Mouse (Mus musculus) embryonic facial prominence, embryonic 10.5 days (tissue): ENCODE results near the gene Gm27029. TPM values are rescaled to one million over a fixed set of nuclear protein-coding genes. Genes with fewer than 3 reads are reported as not detected.
"Not testable (repeated sequence)": the region's sequence is repeated elsewhere in the genome, so short reads cannot be mapped to it uniquely, and the experiment has no call there.

Source experiments
- DNase-seq: peaks from one replicate; pipeline ENCODE4 v3.0.0-alpha.2; 2017; ENCODE audit warnings: low spot score
- H3K27ac ChIP-seq: fragments of 300-500 bp; sonication (generic); replicated peaks from 2 replicates; pipeline ENCODE4 v1.5.1; 2016; ENCODE audit warnings: mild to moderate bottlenecking
- H3K27me3 ChIP-seq: fragments of 300-500 bp; sonication (generic); replicated peaks from 2 replicates; pipeline ENCODE4 v1.6.1; 2016; ENCODE audit warnings: low read depth, mild to moderate bottlenecking; ENCODE audit not compliant: poor library complexity, severe bottlenecking
- H3K36me3 ChIP-seq: fragments of 300-500 bp; sonication (generic); replicated peaks from 2 replicates; pipeline ENCODE4 v1.6.1; 2016; ENCODE audit warnings: mild to moderate bottlenecking, moderate library complexity
- H3K4me1 ChIP-seq: fragments of 300-500 bp; sonication (generic); 2 replicates; pipeline ENCODE4 v1.6.1; 2016
- H3K4me3 ChIP-seq: fragments of 300-500 bp; sonication (generic); 2 replicates; pipeline ENCODE4 v1.5.1; 2016; ENCODE audit warnings: mild to moderate bottlenecking, moderate library complexity
- H3K9me3 ChIP-seq: fragments of 300-500 bp; sonication (generic); 2 replicates; pipeline ENCODE4 v1.6.1; 2016; ENCODE audit warnings: mild to moderate bottlenecking
- WGBS: fragments of 180-500 bp; shearing (Covaris S2); methylation state at CpG from one replicate; pipeline ENCODE4 v1.1.7; 2016; 5-methylcytosine and 5-hydroxymethylcytosine counted together
- polyA plus RNA-seq: library from polyadenylated mRNA; unstranded; fragments of >200 nt; fragmentation: Nextera tagmentation; extraction: Ambion mirVana; gene quantifications from 2 replicates; pipeline ENCODE4 v1.2.1, GENCODE M21; 2016

The Gm27029 gene
- polyA plus RNA-seq, 1 experiment from 2014 or later = 13.1 TPM

DNA sequence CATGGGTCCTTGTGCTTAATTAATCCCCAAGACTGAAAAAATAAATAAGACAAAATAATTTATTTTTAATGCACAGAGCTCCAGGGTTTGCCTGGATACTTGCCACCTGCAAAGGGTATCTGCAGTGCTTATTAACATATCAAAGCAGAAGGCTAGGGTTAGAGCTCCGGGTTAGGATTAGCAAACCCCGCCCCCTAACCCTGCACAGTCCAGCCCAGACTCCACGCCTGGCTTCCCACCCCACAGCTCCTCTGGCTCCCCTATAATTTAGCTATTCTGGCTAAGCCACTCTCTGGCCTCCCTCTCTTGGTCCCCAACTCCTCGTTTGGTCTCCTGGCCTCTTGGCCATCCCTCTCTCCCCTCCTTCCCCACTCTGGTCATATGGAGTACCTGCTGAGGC lies 42.8 kb downstream of the Gm27029 start:
- no peak for DNase-seq
- 0 out of 2 replicates have a peak, but pooled peaks cover 3% of the 10 kb centered on the region for H3K4me1 ChIP-seq
- no peaks in the 10 kb centered on the region for H3K9me3 ChIP-seq
- H3K36me3 ChIP-seq = no peaks in the 10 kb centered on the region
- H3K27ac ChIP-seq = no peak overlapping the region
- no peaks in the 10 kb centered on the region for H3K27me3 ChIP-seq
- 17% methylated on average over 4 of the region's 4 CpGs for WGBS
- no peak overlapping the region for H3K4me3 ChIP-seq

DNA sequence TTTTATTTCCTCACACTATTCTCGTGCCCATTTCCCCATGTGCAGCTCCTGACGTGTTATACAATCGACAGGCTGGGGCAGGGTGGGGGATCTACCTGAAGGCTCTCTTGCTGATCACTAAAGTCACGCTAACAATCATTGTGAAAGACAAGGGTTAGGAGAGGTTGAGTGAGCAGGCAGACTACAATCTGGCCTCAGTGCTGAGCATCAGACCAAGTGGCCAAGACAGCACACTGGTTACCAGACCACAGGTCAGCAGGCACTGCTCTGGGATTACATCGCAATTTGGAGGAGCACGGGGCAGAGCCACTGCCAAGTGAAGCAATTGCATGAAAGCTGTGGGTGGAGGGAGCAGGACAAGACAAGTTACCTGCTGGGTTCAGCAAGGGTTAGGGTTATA lies 45.7 kb downstream of the Gm27029 start:
- no peaks in the 10 kb centered on the region for H3K36me3 ChIP-seq
- H3K9me3 ChIP-seq = no peaks in the 10 kb centered on the region
- WGBS = 81% methylated on average over 6 of the region's 6 CpGs
- H3K27ac ChIP-seq = no peak overlapping the region
- H3K4me3 ChIP-seq = no peak overlapping the region
- DNase-seq = no peak
- H3K27me3 ChIP-seq = no peaks in the 10 kb centered on the region
- 0 out of 2 replicates have a peak, but pooled peaks cover 3% of the 10 kb centered on the region for H3K4me1 ChIP-seq

DNA sequence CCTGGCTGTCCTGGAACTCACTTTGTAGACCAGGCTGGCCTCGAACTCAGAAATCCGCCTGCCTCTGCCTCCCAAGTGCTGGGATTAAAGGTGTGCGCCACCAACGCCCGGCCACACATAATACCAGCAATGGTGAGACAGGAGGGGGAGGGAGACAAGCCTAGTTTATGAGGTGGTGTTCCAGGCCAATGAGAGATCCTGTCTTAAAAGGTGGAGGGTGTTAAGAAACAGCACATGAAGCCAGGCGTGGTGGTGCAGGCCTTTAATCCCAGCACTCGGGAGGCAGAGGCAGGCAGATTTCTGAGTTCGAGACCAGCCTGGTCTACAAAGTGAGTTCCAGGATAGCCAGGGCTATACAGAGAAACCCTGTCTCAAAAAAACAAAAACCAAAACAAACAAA lies 46.4 kb downstream of the Gm27029 start:
- not testable (repeated sequence) for H3K27ac ChIP-seq, DNase-seq, H3K9me3 ChIP-seq, H3K36me3 ChIP-seq, H3K27me3 ChIP-seq, H3K4me3 ChIP-seq, H3K4me1 ChIP-seq
- WGBS = 93% methylated on average over 8 of the region's 8 CpGs

DNA sequence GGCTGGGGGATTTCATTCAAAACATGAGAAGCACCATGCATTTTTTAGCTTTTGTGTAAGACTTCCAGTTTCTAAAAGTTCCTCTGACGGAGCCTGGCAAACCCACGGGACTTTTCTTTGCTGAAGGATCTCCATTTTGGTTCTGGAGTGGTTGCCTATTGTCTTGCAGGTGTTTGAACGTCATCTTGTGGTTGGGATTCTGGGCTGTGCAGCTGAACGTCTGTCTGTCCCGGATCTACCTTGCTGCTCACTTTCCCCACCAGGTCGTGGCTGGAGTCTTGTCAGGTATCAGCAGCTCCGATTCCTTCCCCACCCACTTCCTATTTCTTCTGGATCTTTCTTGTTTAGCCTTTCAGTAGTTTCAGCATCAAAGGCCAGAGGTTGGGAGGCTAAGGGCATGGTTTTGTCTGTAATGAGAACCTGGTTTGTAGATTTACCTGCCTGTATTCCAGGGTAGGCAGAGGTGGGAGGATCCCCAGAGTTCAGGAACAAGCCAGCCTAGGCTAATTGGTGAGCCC lies 50.1 kb downstream of the Gm27029 start:
- Histone ChIP-seq H3K4me1 (no peaks in the 10 kb centered on the region), H3K27ac (no peak overlapping the region), H3K27me3 (no peaks in the 10 kb centered on the region), H3K36me3 (no peaks in the 10 kb centered on the region), H3K9me3 (no peaks in the 10 kb centered on the region), H3K4me3 (no peak overlapping the region)
- WGBS = 76% methylated on average over 7 of the region's 7 CpGs
- DNase-seq = no peak

DNA sequence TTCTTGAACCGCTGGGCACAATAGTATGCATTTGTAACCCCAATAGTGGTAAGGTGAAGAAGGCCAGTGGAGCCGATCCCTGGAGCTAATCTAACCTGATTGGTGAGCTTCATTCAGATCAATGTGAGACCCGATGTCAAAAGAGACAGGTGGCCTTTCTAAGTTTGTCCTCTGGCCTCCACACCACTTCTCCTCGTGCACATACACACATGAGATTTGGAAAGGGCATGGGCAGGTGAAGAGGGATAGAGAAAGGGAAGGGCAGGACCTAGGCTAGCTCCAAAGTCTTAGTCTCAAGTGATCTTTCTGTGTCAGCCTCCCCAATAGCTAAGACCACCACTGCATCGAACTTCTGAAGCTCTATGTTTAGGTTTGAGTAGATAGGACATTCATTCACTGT lies 54.5 kb downstream of the Gm27029 start:
- no peaks in the 10 kb centered on the region for H3K27me3 ChIP-seq
- no peaks in the 10 kb centered on the region for H3K4me1 ChIP-seq
- 78% methylated on average over 5 of the region's 5 CpGs for WGBS
- H3K9me3 ChIP-seq = no peaks in the 10 kb centered on the region
- no peaks in the 10 kb centered on the region for H3K36me3 ChIP-seq
- no peak for DNase-seq
- H3K27ac ChIP-seq = no peak overlapping the region
- H3K4me3 ChIP-seq = no peak overlapping the region

DNA sequence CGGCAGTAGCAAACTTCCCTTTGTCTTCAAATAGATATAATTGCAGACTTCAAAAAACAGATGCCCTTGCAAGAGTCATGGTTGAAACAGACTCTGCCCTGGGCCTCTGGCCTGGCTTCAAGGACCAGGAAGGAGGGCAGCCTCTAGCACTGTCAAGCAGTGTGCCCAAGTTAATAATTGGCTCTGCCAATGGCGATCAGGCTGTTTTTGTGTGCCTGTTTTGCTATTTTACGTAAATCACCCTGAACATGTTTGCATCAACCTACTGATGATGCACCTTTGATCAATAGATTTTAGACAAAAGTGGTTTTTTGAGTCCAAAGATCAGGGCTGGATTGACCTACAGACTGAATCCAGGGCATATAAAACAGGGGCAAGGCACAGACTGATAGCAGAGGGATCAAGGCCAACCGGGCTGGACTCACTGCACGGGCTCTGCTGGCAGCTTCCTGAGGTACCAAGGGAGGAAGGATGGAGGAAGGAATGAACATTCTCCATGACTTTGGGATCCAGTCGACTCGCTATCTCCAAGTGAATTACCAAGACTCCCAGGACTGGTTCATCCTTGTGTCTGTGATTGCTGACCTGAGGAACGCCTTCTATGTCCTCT lies 57.2 kb downstream of the Gm27029 start, which contains the start of gene G6pc:
TSS of gene G6pc (plus strand) at position 236 of the 610 bp plus-strand sequence.
- H3K4me1 ChIP-seq = no peaks in the 10 kb centered on the region
- H3K4me3 ChIP-seq = no peak within 1 kb of the TSS
- no peak for DNase-seq
- 87% methylated on average over 8 of the region's 8 CpGs for WGBS
- no peak within 1 kb of the TSS for H3K27ac ChIP-seq
- no peaks in the 10 kb centered on the region for H3K36me3 ChIP-seq
- no peaks in the 10 kb centered on the region for H3K27me3 ChIP-seq
- no peaks in the 10 kb centered on the region for H3K9me3 ChIP-seq

DNA sequence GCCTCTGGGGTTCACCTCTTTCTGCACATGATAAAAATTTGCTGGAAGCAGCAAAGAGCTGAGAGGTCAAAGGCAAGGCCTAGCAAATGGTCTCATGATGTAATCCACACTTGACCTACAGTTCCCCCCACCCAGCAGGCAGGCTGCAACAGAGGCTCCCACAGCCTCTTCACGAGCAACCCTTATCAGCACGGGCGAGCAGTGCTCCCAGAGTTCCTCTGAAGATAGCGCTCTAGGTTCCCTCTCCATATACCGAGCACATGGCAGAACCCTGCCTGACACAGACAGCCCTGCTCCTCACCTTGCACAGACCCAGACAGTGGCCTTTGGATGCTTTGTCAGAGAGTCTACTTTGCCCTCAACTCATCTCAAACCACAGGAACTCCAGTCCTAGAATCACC lies 60.1 kb downstream of the Gm27029 start:
- 86% methylated on average over 5 of the region's 5 CpGs for WGBS
- no peak for DNase-seq
- no peak overlapping the region for H3K4me3 ChIP-seq
- no peaks in the 10 kb centered on the region; the same call in 1 of the 2 replicates for H3K27me3 ChIP-seq
- no peaks in the 10 kb centered on the region for H3K9me3 ChIP-seq
- H3K27ac ChIP-seq = no peak overlapping the region
- no peaks in the 10 kb centered on the region for H3K36me3 ChIP-seq
- H3K4me1 ChIP-seq = peaks cover 12% of the 10 kb centered on the region; the same call in 1 of the 2 replicates

DNA sequence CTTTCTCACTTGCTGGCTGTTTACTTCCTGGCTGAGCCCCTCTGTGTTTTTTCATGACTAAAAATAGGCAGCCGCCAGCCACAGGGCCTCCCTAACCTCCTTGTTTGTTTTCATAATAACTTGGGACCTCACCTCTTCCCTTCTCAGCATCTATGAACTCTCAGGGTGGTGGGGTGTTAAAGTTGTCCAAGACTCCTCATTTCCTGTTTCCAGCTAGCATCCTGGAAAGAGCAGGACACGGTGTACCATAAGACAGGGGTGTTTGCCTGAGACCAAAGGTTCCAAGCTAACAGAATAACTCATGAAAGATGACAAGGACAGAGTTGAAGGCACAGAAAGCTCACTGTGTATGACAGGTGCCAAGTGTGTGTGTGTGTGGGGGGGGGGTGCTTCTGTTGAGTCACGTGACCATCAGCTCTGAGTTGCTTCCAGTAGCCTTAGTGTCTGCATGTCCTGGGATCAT lies 63.9 kb downstream of the Gm27029 start:
- DNase-seq = no peak
- peaks cover 12% of the 10 kb centered on the region; the same call in 1 of the 2 replicates for H3K4me1 ChIP-seq
- H3K27ac ChIP-seq = no peak overlapping the region
- WGBS = 47% methylated on average over 3 of the region's 3 CpGs
- no peaks in the 10 kb centered on the region for H3K36me3 ChIP-seq
- H3K4me3 ChIP-seq = no peak overlapping the region
- H3K27me3 ChIP-seq = no peaks in the 10 kb centered on the region; the same call in 1 of the 2 replicates
- no peaks in the 10 kb centered on the region for H3K9me3 ChIP-seq

DNA sequence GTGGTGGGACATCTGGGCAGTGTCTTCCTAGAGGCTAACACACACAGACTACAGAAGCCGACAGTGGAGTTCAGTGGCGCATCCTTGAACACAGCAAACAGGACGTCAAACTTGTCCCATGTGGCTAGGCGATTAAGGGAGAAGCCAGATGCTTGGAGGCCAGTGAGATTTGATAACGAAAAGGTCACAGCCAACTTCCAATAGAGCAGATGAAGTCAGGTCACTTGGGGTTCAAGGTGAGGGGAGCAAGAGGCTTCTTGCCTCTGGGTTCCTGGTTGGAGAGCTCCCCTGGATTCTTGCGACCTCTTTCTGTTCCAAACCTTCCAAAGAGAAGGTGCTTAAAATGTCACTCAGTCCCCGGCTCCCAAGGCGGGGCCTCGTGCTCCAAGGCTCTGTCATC lies 64.8 kb downstream of the Gm27029 start:
- Histone ChIP-seq H3K36me3 (no peaks in the 10 kb centered on the region), H3K27ac (peak overlapping the region; percentile 31; the same call in 1 of the 2 replicates), H3K27me3 (no peaks in the 10 kb centered on the region; the same call in 1 of the 2 replicates), H3K4me3 (no peak overlapping the region), H3K9me3 (no peaks in the 10 kb centered on the region), H3K4me1 (peaks cover 12% of the 10 kb centered on the region; the same call in 1 of the 2 replicates)
- WGBS = 71% methylated on average over 9 of the region's 9 CpGs
- DNase-seq = no peak

DNA sequence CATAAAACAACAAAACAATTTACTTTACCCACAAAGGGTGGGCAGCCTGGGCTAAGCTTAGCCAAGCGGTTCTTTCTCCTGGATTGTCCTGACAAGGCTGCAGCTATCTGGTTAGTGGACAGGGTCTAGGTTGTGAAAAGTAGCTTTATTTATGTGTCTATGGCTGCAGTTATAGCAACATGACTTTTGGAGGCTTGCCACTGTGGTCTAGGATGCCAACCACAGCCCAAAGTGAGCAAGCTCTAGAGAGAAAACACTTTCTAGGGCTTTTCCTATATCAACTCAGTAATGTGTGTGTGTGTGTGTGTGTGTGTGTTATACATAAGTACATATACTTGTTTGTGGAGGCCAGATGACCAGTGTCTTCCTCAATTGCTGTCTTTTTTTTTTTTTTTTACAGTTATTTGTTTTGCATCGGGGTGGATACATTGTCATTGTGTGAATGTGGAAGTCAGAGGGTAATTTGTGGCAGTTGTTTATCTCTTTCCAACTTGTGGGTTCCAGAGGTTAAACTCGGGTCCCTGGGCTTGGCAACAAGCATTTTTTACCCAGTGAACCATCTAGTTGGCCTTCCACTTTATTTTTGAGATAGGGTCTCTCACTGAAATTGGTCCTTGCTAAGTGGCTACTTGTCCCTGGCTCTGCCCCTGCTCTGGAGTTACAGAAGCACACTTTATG lies 67.0 kb downstream of the Gm27029 start:
- H3K36me3 ChIP-seq = no peaks in the 10 kb centered on the region
- H3K4me3 ChIP-seq = no peak overlapping the region
- DNase-seq = no peak
- H3K9me3 ChIP-seq = no peaks in the 10 kb centered on the region
- no peaks in the 10 kb centered on the region; the same call in 1 of the 2 replicates for H3K27me3 ChIP-seq
- H3K27ac ChIP-seq = no peak overlapping the region
- 83% methylated on average over 3 of the region's 3 CpGs for WGBS
- peaks cover 12% of the 10 kb centered on the region; the same call in 1 of the 2 replicates for H3K4me1 ChIP-seq
